Mouse (Mus musculus) embryonic facial prominence, embryonic 11.5 days (tissue): ENCODE results near the gene Snta1. TPM values are rescaled to one million over a fixed set of nuclear protein-coding genes. Genes with fewer than 3 reads are reported as not detected.

Experiments used
- ATAC-seq: fragments of 200-750 bp; cut with Nextera tagmentation; replicated peaks from 2 replicates; pipeline ENCODE4 v1.8.0; 2017; ENCODE audit warnings: low read depth; ENCODE audit not compliant: insufficient number of reproducible peaks, low FRiP score, low TSS enrichment
- DNase-seq: peaks from one replicate; pipeline ENCODE4 v3.0.0-alpha.2; 2015; ENCODE audit warnings: low spot score
- H3K27ac ChIP-seq: fragments of 300-500 bp; sonication (generic); replicated peaks from 2 replicates; pipeline ENCODE4 v1.5.1; 2014; ENCODE audit warnings: mild to moderate bottlenecking, low read depth, low read length, control low read depth
- H3K27me3 ChIP-seq: fragments of 300-500 bp; sonication (generic); 2 replicates; pipeline ENCODE4 v1.6.1; 2014; ENCODE audit warnings: mild to moderate bottlenecking, low read length, moderate library complexity, mixed read lengths; ENCODE audit not compliant: control insufficient read depth, insufficient read depth
- H3K36me3 ChIP-seq: fragments of 300-500 bp; sonication (generic); replicated peaks from 2 replicates; pipeline ENCODE4 v1.6.1; 2014; ENCODE audit warnings: low read depth, mild to moderate bottlenecking, low read length, moderate library complexity, mixed read lengths; ENCODE audit not compliant: control insufficient read depth, insufficient read depth
- H3K4me1 ChIP-seq: fragments of 300-500 bp; sonication (generic); 2 replicates; pipeline ENCODE4 v1.6.1; 2014; ENCODE audit warnings: low read length, mixed read lengths; ENCODE audit not compliant: control insufficient read depth, insufficient read depth
- H3K4me2 ChIP-seq: fragments of 300-500 bp; sonication (generic); 2 replicates; pipeline ENCODE4 v1.6.1; 2014; ENCODE audit warnings: low read depth, mild to moderate bottlenecking, control low read depth, low read length, moderate library complexity
- H3K4me3 ChIP-seq: fragments of 300-500 bp; sonication (generic); 2 replicates; pipeline ENCODE4 v1.5.1; 2014; ENCODE audit warnings: low read depth, low read length, control low read depth
- H3K9ac ChIP-seq: fragments of 300-500 bp; sonication (generic); replicated peaks from 2 replicates; pipeline ENCODE4 v1.6.1; 2014; ENCODE audit warnings: mild to moderate bottlenecking, control low read depth, low read length
- H3K9me3 ChIP-seq: fragments of 300-500 bp; sonication (generic); replicated peaks from 2 replicates; pipeline ENCODE4 v1.6.1; 2016; ENCODE audit warnings: mild to moderate bottlenecking, low read length, inconsistent platforms, mixed read lengths; ENCODE audit not compliant: control insufficient read depth
- WGBS: fragments of 180-500 bp; shearing (Covaris S2); extraction: QIAGEN DNeasy Blood & Tissue Kit; methylation state at CpG from one replicate; pipeline ENCODE4 v1.1.7; 2014; 5-methylcytosine and 5-hydroxymethylcytosine counted together
- polyA plus RNA-seq: library from polyadenylated mRNA; unstranded; fragments of >200 nt; fragmentation: Nextera tagmentation; extraction: Ambion mirVana; gene quantifications from 2 replicates; pipeline ENCODE4 v1.2.1, GENCODE M21; 2014

Gene Snta1
- polyA plus RNA-seq, 1 experiment from 2014 or later: 2.1 TPM

- Histone ChIP-seq H3K9me3 (no peaks in the 10 kb centered on the region), H3K9ac (0 out of 2 replicates have a peak overlapping the region, but pooled peaks have one; percentile 10), H3K36me3 (no peaks in the 10 kb centered on the region), H3K27ac (peak overlapping the region; percentile 38; the same call in 1 of the 2 replicates), H3K4me1 (no peaks in the 10 kb centered on the region), H3K27me3 (no peaks in the 10 kb centered on the region), H3K4me3 (no peak overlapping the region), H3K4me2 (peak overlapping the region; percentile 22)
- DNase-seq (peak; percentile 56), ATAC-seq (0 out of 2 replicates have a peak, but pooled peaks have one; percentile 20)
- 15% methylated on average over 17 of the region's 17 CpGs for WGBS
Observed at GRCm38 (mm10) chr2:154427853-154428360, 20.0 kb upstream of the Snta1 start.

GRCm38 (mm10) chr2:154426905-154427852 is 19.3 kb upstream of the Snta1 start:
- H3K4me1 ChIP-seq: no peaks in the 10 kb centered on the region
- H3K4me2 ChIP-seq: peak overlapping the region; percentile 69
- H3K9ac ChIP-seq: peak overlapping the region; percentile 68
- H3K4me3 ChIP-seq: peak overlapping the region; percentile 34
- no peaks in the 10 kb centered on the region for H3K36me3 ChIP-seq
- peak overlapping the region; percentile 35; the same call in 1 of the 2 replicates for H3K27ac ChIP-seq
- no peak for ATAC-seq
- DNase-seq: no peak
- no peaks in the 10 kb centered on the region for H3K27me3 ChIP-seq
- 23% methylated on average over 11 of the region's 11 CpGs for WGBS
- H3K9me3 ChIP-seq: no peaks in the 10 kb centered on the region

GRCm38 (mm10) chr2:154426188-154426904 is 18.4 kb upstream of the Snta1 start:
- H3K27ac ChIP-seq: peak overlapping the region; percentile 35; the same call in 1 of the 2 replicates
- ATAC-seq (peak; percentile 73), DNase-seq (peak; percentile 36)
- peak overlapping the region; percentile 68 for H3K9ac ChIP-seq
- no peaks in the 10 kb centered on the region for H3K9me3 ChIP-seq
- no peaks in the 10 kb centered on the region for H3K4me1 ChIP-seq
- WGBS: 2% methylated on average over 25 of the region's 25 CpGs
- no peaks in the 10 kb centered on the region for H3K27me3 ChIP-seq
- H3K4me3 ChIP-seq: peak overlapping the region; percentile 34
- peak overlapping the region; percentile 69 for H3K4me2 ChIP-seq
- H3K36me3 ChIP-seq: no peaks in the 10 kb centered on the region

GRCm38 (mm10) chr2:154425522-154425921 is 17.6 kb upstream of the Snta1 start:
- no peak overlapping the region for H3K27ac ChIP-seq
- no peak overlapping the region for H3K9ac ChIP-seq
- H3K9me3 ChIP-seq: no peaks in the 10 kb centered on the region
- no peaks in the 10 kb centered on the region for H3K4me1 ChIP-seq
- H3K4me3 ChIP-seq: no peak overlapping the region
- 86% methylated on average over 3 of the region's 3 CpGs for WGBS
- no peaks in the 10 kb centered on the region for H3K27me3 ChIP-seq
- H3K36me3 ChIP-seq: no peaks in the 10 kb centered on the region
- no peak for ATAC-seq
- no peak for DNase-seq
- H3K4me2 ChIP-seq: no peak overlapping the region

- Histone ChIP-seq H3K9ac (no peak overlapping the region), H3K27me3 (no peaks in the 10 kb centered on the region), H3K36me3 (no peaks in the 10 kb centered on the region), H3K4me3 (no peak overlapping the region), H3K27ac (no peak overlapping the region), H3K4me1 (no peaks in the 10 kb centered on the region), H3K4me2 (no peak overlapping the region), H3K9me3 (no peaks in the 10 kb centered on the region)
- WGBS: 87% methylated on average over 2 of the region's 2 CpGs
- no peak for ATAC-seq
- no peak for DNase-seq
Observed at GRCm38 (mm10) chr2:154423548-154423947, 15.6 kb upstream of the Snta1 start.

GRCm38 (mm10) chr2:154422181-154422580 is 14.3 kb upstream of the Snta1 start:
- Histone ChIP-seq H3K9ac (no peak overlapping the region), H3K9me3 (no peaks in the 10 kb centered on the region), H3K36me3 (no peaks in the 10 kb centered on the region), H3K4me1 (no peaks in the 10 kb centered on the region), H3K27ac (no peak overlapping the region), H3K4me3 (no peak overlapping the region), H3K4me2 (no peak overlapping the region), H3K27me3 (no peaks in the 10 kb centered on the region)
- WGBS: 69% methylated on average over 5 of the region's 5 CpGs
- no peak for ATAC-seq
- DNase-seq: no peak

- DNase-seq (peak; percentile 53), ATAC-seq (peak; percentile 80)
- Histone ChIP-seq H3K27ac (peak overlapping the region; percentile 38; the same call in 1 of the 2 replicates), H3K4me1 (no peaks in the 10 kb centered on the region), H3K4me3 (no peak overlapping the region), H3K9me3 (no peaks in the 10 kb centered on the region), H3K9ac (no peak overlapping the region), H3K36me3 (no peaks in the 10 kb centered on the region), H3K27me3 (no peaks in the 10 kb centered on the region), H3K4me2 (no peak overlapping the region)
- WGBS: 20% methylated on average over 7 of the region's 7 CpGs
Observed at GRCm38 (mm10) chr2:154420942-154421731, 13.2 kb upstream of the Snta1 start.
